Mouse (Mus musculus): ENCODE data around the gene Tas2r137.

The Tas2r137 gene

DNA sequence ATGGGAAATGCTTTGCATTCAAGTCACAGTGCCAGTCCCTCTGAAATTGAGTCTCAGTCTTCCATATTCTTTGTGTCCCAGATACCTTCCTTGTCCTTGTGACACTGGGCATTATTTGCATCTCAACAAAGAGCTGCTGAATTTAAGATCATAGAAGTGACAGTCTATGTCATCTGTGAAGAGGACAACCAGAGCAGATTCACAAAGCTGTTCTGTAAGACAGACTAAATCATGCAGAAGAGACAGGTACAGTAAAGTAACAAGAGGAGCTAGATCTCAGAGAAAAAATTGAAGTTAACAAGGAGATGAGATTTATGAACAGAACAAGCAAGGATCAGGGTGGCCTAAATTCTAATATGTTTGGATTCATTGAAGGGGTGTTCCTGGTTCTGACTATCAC lies at the start of gene Tas2r137:
Gene Tas2r137, plus strand, starts transcription at position 301 of the 400 bp plus-strand sequence.
- no peak for DNase-seq (ENCODE audit: low read depth, low spot score)

GRCm38 (mm10) chr6:40441276-40441675 lies 49.8 kb upstream of the Tas2r137 start:
- no peak for DNase-seq (ENCODE audit: low read depth, low spot score)

DNA sequence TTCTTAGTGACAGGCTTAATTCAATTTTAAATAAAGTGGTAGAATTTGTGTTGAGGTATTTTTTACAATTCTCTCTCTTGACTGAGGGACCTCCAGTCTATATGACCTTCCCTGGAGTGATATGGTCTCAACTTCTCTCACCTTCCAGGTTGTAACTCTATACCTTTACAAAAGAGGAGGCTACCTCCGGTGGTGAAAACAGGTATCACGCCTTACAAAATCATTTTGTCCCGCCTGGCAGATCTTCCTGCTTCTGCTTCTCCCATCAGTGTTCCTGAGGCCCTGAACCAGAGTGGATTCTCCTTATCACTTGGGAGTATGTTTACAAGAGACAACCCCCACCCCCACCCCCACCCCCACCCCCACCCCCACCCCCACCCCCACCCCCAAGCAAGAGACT lies 49.3 kb upstream of the Tas2r137 start:
- DNase-seq (ENCODE audit: low read depth, low spot score) = no peak

- DNase-seq (ENCODE audit: low read depth, low spot score) = no peak
These were observed 47.6 kb upstream of the Tas2r137 start for GRCm38 (mm10) chr6:40443281-40443928.

GRCm38 (mm10) chr6:40448626-40449025 lies 42.4 kb upstream of the Tas2r137 start:
- DNase-seq (ENCODE audit: low read depth, low spot score) = no peak

- DNase-seq (ENCODE audit: low read depth, low spot score) = no peak
These were observed 36.5 kb upstream of the Tas2r137 start for GRCm38 (mm10) chr6:40454436-40455041.

DNA sequence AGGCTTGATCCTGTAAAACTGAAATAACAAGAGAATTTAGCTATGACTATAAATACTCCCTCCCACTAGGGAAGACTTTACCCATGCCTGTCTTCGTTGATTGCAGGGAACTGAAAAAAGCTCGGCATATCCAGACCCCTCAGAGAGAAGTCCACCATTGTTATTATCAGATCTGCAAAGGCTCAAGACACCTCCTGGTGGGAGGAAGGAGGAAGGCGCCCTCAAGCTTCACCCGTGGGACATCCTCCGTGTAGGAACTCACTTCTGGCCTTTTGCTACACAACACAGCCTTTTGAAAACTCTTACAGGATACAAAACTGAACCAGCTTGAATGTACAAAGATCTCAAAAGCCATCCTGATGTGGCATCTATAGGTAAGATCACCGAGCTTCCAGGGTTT lies 25.3 kb upstream of the Tas2r137 start:
- no peak for DNase-seq (ENCODE audit: low read depth, low spot score)

- peak; percentile 98 for DNase-seq (ENCODE audit: low read depth, low spot score)
These were observed 19.9 kb upstream of the Tas2r137 start, which contains the start of gene Ssbp1 for GRCm38 (mm10) chr6:40470916-40471719. TSS of gene Ssbp1 (plus strand) at chr6:40471352.

GRCm38 (mm10) chr6:40471720-40472010 lies 19.4 kb upstream of the Tas2r137 start:
- no peak for DNase-seq (ENCODE audit: low read depth, low spot score)

DNA sequence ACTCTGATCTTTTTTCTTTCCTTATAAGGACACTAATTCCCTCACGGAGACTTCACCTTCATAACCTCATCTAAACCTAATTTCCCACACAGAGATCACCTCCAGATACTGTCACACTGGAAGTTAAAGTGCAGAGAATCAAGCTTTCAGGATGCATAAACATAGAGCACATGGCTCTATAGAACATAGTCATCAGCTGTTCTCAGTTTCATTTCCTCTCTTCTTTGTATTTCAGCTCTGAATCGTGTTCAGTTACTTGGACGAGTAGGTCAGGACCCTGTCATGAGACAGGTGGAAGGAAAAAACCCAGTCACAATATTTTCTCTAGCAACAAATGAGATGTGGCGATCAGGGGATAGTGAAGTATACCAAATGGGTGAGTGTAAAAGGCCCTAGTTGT lies 14.9 kb upstream of the Tas2r137 start:
- no peak for DNase-seq (ENCODE audit: low read depth, low spot score)

GRCm38 (mm10) chr6:40479705-40480104 lies 11.3 kb upstream of the Tas2r137 start:
- DNase-seq (ENCODE audit: low read depth, low spot score) = peak; percentile 40

- DNase-seq (ENCODE audit: low read depth, low spot score) = peak; percentile 73
These were observed 8.7 kb upstream of the Tas2r137 start for GRCm38 (mm10) chr6:40482318-40482717.

DNA sequence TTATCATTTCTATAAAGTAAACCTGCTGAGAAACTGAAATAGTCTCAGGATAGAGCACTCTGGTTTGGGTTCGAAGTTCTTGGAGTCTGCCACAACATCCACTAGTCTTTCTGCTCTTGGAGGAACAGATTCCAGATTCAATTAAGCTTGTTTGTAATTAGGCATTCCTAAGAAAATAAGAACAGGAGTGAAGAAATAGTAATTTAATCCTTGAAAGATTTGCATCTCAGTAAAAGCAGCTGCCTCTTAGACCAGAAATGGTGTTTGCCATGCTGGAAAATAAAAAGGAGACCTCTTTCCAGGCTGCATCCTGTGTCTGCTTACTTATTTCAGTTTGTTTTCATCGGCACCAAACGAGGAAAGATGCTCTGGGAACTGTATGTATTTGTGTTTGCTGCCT lies 2.2 kb downstream of the Tas2r137 start, which contains the start of gene Tas2r108:
Gene Tas2r108, plus strand, starts transcription at position 301 of the 400 bp plus-strand sequence.
- DNase-seq (ENCODE audit: low read depth, low spot score) = no peak

DNA sequence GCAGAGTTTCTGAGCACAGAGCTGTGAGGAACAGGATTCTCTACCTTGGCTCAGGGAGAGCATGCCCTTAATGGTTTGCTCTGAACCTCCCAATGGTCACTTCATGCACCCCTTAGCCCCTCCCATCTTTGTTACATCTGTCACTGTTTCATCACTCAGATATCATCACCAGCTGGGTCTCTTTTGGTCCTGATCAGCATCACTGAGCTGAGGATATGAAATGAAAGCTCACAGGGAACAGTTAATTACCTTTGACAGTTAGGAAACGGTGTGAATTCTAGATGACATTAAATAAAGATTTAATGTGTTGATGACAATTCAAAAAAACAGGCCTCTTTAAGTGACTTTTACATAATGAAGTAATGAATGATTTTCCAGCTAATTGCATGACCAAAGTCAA lies 28.4 kb downstream of the Tas2r137 start, which contains the start of gene Prss37:
Gene Prss37, minus strand, starts transcription at position 101 of the 400 bp plus-strand sequence.
- no peak for DNase-seq (ENCODE audit: low read depth, low spot score)

Measured in brain, adult 2 months (tissue).